Mouse (Mus musculus): ENCODE measurements at regions not wholly inside any gene's neighbourhood (a gene's known extent, or its start where the extent isn't known, plus 50 kb on each side); places are given as distances from the start of the nearest gene placed in this dataset.

- Histone ChIP-seq H3K9me3 (no peaks in the 10 kb centered on the region), H3K4me1 (replicated peaks) (peaks cover 17% of the 10 kb centered on the region), H3K36me3 (no peaks in the 10 kb centered on the region), H3K27me3 (ENCODE audit: insufficient read depth, poor library complexity, severe bottlenecking) (peaks cover 26% of the 10 kb centered on the region; the same call in 1 of the 2 replicates), H3K27ac (no peak overlapping the region), H3K4me3 (no peak overlapping the region)
- WGBS = 88% methylated on average over 3 of the region's 3 CpGs
- no peak for DNase-seq (ENCODE audit: low spot score)
Observed at GRCm38 (mm10) chr9:61087035-61087434, 285.1 kb upstream of the Tle3 start.

- H3K36me3 ChIP-seq = no peaks in the 10 kb centered on the region
- H3K9me3 ChIP-seq = no peaks in the 10 kb centered on the region
- H3K4me1 ChIP-seq (replicated peaks) = 0 out of 2 replicates have a peak, but pooled peaks cover 10% of the 10 kb centered on the region
- WGBS = 86% methylated on average over 2 of the region's 2 CpGs
- peaks cover 14% of the 10 kb centered on the region; the same call in 1 of the 2 replicates for H3K27me3 ChIP-seq (ENCODE audit: insufficient read depth, poor library complexity, severe bottlenecking)
- H3K4me3 ChIP-seq = no peak overlapping the region
- no peak overlapping the region for H3K27ac ChIP-seq
- DNase-seq (ENCODE audit: low spot score) = no peak
Observed at GRCm38 (mm10) chr9:61089066-61089686, 283.0 kb upstream of the Tle3 start.

- no peaks in the 10 kb centered on the region for H3K9me3 ChIP-seq
- WGBS = 86% methylated on average over 2 of the region's 2 CpGs
Observed at GRCm38 (mm10) chr9:61091036-61091435, 281.1 kb upstream of the Tle3 start.

GRCm38 (mm10) chr9:61092834-61093479 lies 279.2 kb upstream of the Tle3 start:
- Histone ChIP-seq H3K4me1 (replicated peaks) (0 out of 2 replicates have a peak, but pooled peaks cover under 1% of the 10 kb centered on the region), H3K9me3 (no peaks in the 10 kb centered on the region), H3K4me3 (no peak overlapping the region), H3K27me3 (ENCODE audit: insufficient read depth, poor library complexity, severe bottlenecking) (no peaks in the 10 kb centered on the region), H3K36me3 (no peaks in the 10 kb centered on the region), H3K27ac (no peak overlapping the region)
- DNase-seq (ENCODE audit: low spot score) = no peak
- 91% methylated on average over 13 of the region's 13 CpGs for WGBS

More at GRCm38 (mm10) chr9:61091036-61091435, 281.1 kb upstream of the Tle3 start:
- Histone ChIP-seq H3K27me3 (ENCODE audit: insufficient read depth, poor library complexity, severe bottlenecking) (0 out of 2 replicates have a peak, but pooled peaks cover 5% of the 10 kb centered on the region), H3K27ac (no peak overlapping the region), H3K4me3 (no peak overlapping the region), H3K36me3 (no peaks in the 10 kb centered on the region), H3K4me1 (replicated peaks) (0 out of 2 replicates have a peak, but pooled peaks cover 10% of the 10 kb centered on the region)
- no peak for DNase-seq (ENCODE audit: low spot score)

DNA sequence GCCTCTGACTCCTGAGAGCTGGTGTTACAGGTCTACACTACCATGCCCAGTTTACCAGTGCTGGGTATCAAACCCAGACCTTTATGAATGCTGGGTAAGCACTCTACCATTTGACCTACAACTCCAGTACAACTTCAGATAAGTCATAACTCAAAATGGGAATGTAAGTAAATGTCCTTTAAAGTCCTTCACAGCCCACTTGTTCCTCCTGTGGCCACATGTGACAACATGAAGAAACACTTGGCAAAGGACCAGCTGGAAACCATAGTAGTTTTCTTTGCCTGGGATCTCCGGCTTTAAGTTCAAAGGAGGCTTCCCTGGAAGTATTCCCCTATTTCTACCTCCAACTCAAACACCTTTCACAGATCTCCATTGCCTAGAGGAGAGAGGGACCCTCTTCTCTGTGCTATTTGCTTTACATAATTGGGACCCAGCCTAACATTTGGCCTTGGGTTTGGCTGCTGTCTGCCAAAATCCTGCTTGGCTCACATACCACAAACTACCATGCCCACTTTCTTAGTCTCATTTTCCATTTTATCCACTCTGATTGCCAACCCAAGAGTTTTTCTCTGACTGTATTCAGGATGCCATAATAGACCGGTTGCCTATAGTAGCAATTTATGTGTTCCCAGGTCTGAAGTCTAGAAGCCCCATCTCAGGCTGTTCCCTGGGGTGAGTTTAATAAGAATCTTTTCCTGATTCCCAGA lies 276.9 kb upstream of the Tle3 start:
- 91% methylated on average over 2 of the region's 2 CpGs for WGBS
- Histone ChIP-seq H3K27ac (no peak overlapping the region), H3K36me3 (no peaks in the 10 kb centered on the region), H3K4me1 (replicated peaks) (0 out of 2 replicates have a peak, but pooled peaks cover 4% of the 10 kb centered on the region), H3K9me3 (no peaks in the 10 kb centered on the region), H3K4me3 (no peak overlapping the region), H3K27me3 (ENCODE audit: insufficient read depth, poor library complexity, severe bottlenecking) (peaks cover 7% of the 10 kb centered on the region; the same call in 1 of the 2 replicates)
- no peak for DNase-seq (ENCODE audit: low spot score)

DNA sequence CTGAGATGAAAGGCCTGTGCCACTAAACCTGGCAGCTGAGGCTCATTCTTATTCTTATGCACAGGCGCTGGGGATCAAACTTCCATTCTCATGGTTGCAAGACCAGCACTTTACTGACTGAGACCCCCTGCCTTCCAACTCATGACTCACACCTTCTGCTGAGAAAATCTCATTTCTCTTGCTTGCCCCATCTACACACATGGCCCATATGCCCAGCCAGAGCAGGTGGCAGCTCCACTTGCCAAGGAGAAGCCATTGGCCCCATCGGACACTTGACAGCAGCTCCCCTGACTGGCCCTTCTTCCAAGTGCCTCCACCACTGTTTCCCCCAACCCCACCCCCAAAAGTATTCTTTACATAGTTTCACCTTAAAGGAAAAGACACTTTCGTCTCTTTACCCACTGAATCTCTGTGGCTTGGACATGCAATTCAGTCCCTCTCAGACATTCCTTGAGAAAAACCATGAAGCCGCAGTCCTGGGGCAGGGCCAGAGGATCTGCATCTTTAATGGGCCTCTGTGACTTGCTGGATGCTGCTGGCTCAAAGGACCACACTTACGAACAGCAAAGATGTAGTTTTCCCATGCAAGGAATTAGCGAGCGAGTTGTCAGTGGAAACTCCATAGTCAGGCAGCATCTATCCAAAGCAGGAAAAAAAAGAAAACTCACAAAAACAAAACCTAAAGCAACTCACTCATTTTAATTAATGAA lies 270.3 kb upstream of the Tle3 start:
- H3K9me3 ChIP-seq = no peaks in the 10 kb centered on the region
- H3K27ac ChIP-seq = peak overlapping the region; percentile 25
- 38% methylated on average over 7 of the region's 7 CpGs for WGBS
- H3K27me3 ChIP-seq (ENCODE audit: insufficient read depth, poor library complexity, severe bottlenecking) = peaks cover 31% of the 10 kb centered on the region
- H3K36me3 ChIP-seq = no peaks in the 10 kb centered on the region
- H3K4me3 ChIP-seq = no peak overlapping the region
- no peak for DNase-seq (ENCODE audit: low spot score)
- H3K4me1 ChIP-seq (replicated peaks) = peaks cover 46% of the 10 kb centered on the region

DNA sequence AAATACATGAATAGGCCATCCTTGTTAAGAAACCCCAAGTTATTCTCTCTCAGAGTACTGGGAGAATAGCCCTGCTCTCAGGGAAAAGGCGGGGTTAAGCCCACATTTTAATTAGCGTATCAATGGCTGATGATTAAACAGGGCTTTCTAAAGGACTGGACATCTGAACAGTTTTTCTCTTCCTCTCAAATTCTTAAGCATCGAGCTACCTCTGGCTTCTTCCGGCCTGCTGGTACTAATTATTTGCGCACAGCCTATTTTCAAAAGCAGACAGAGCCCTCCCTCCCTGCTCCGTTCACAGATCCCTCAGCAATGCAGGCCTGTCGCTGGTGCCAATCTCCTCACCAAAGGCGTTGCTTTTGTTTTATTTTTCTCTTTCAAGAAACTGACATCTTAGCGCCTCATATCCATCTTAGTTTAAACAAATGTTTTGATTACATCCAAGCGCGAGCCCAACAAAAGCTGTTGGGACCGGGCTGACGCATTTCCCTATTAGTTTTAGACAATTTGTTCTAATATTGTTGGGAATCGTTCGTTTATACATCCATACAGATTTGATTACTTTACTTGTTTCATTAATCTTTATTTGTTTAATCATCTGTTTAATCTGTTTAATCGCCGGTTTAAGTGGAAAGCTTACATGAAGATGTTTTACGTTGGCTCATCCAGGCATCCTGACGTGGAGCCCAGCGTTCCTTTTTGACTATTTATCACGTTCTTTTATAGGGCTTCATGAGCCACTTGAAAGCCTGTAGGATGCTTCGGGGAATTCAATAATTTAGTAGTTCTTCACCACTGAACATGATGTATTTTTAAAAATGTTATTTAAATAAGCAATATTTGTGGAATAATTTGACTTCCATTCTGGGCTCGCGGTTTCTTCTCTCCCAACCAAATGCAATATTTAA lies 269.5 kb upstream of the Tle3 start:
- Histone ChIP-seq H3K4me1 (replicated peaks) (peaks cover 46% of the 10 kb centered on the region), H3K4me3 (no peak overlapping the region), H3K36me3 (no peaks in the 10 kb centered on the region), H3K27ac (peak overlapping the region; percentile 25), H3K9me3 (no peaks in the 10 kb centered on the region), H3K27me3 (ENCODE audit: insufficient read depth, poor library complexity, severe bottlenecking) (peaks cover 31% of the 10 kb centered on the region)
- DNase-seq (ENCODE audit: low spot score) = peak; percentile 54
- WGBS = 45% methylated on average over 24 of the region's 24 CpGs

DNA sequence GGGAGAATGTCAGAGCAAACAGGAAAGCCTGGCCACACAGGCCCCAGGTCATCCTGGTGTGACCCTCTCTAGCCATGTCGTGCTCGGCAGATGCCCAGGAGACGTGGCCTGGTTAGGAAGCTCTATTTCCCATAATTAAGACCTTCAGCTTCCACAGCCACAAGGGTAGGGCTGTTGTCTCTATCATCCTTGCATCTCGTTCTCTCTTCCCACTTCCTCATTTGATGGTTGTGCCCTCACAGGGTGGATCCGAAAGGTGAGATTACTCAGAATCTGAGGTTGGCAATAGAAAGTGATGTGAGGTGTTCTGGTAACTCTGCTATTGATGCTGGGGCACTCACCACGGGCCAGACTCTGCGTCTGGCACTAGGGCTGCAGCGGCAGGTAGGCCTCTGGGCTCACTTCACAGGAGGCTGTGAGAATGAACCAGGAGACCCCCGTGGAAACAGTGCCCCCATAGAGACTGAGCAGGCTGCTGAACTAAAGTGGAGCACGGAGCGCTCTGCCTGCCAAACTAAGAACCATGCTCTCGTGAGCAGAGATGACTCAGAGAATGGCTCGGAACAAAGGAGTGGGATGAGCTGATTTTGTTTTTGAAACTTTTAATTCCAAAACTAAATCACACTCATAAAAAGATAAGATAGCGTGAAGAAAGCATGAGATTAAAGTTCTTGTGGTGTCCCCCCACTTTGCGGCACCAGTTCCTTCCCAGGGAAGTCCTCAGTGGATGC lies 266.5 kb upstream of the Tle3 start:
- Histone ChIP-seq H3K27ac (no peak overlapping the region), H3K9me3 (no peaks in the 10 kb centered on the region), H3K4me1 (replicated peaks) (peaks cover 46% of the 10 kb centered on the region), H3K27me3 (ENCODE audit: insufficient read depth, poor library complexity, severe bottlenecking) (peaks cover 25% of the 10 kb centered on the region), H3K4me3 (no peak overlapping the region), H3K36me3 (no peaks in the 10 kb centered on the region)
- 71% methylated on average over 15 of the region's 15 CpGs for WGBS
- DNase-seq (ENCODE audit: low spot score) = no peak

- H3K27me3 ChIP-seq (ENCODE audit: insufficient read depth, poor library complexity, severe bottlenecking) = peaks cover 36% of the 10 kb centered on the region
- H3K9me3 ChIP-seq = no peaks in the 10 kb centered on the region
- H3K27ac ChIP-seq = no peak overlapping the region
- H3K4me1 ChIP-seq (replicated peaks) = peaks cover 50% of the 10 kb centered on the region
- no peaks in the 10 kb centered on the region for H3K36me3 ChIP-seq
- 88% methylated on average over 5 of the region's 5 CpGs for WGBS
- H3K4me3 ChIP-seq = no peak overlapping the region
- DNase-seq (ENCODE audit: low spot score) = no peak
Observed at GRCm38 (mm10) chr9:61109519-61110285, 262.5 kb upstream of the Tle3 start.

- DNase-seq (ENCODE audit: low spot score) = no peak
- peaks cover 38% of the 10 kb centered on the region for H3K4me1 ChIP-seq (replicated peaks)
- H3K9me3 ChIP-seq = no peaks in the 10 kb centered on the region
- peaks cover 30% of the 10 kb centered on the region for H3K27me3 ChIP-seq (ENCODE audit: insufficient read depth, poor library complexity, severe bottlenecking)
- 55% methylated on average over 7 of the region's 7 CpGs for WGBS
- H3K36me3 ChIP-seq = no peaks in the 10 kb centered on the region
- H3K4me3 ChIP-seq = no peak overlapping the region
- H3K27ac ChIP-seq = peak overlapping the region; percentile 62
Observed at GRCm38 (mm10) chr9:61111206-61111605, 261.0 kb upstream of the Tle3 start.
